Mouse (Mus musculus) lung, embryonic 16.5 days (tissue): Measurements from ENCODE around the gene Gk. TPM values are rescaled to one million over a fixed set of nuclear protein-coding genes. Genes with fewer than 3 reads are reported as not detected.
A peak's percentile ranks its signal among the peaks of the same experiment; 100 is the strongest.

ENCODE experiments used
- ATAC-seq: fragments of 200-750 bp; cut with Nextera tagmentation; 2 replicates; pipeline ENCODE4 v1.8.0; 2017; ENCODE audit warnings: low read depth, mild to moderate bottlenecking, moderate library complexity
- H3K27ac ChIP-seq: fragments of 300-500 bp; sonication (generic); 2 replicates; pipeline ENCODE4 v1.5.1; 2014; ENCODE audit warnings: mild to moderate bottlenecking, control low read depth, low read length
- H3K27me3 ChIP-seq: fragments of 300-500 bp; sonication (generic); 2 replicates; pipeline ENCODE4 v1.6.1; 2014; ENCODE audit warnings: low read depth, low read length, mixed read lengths; ENCODE audit not compliant: control insufficient read depth, insufficient read depth
- H3K36me3 ChIP-seq: fragments of 300-500 bp; sonication (generic); 2 replicates; pipeline ENCODE4 v1.6.1; 2014; ENCODE audit warnings: low read length; ENCODE audit not compliant: control insufficient read depth, insufficient read depth
- H3K4me1 ChIP-seq: fragments of 300-500 bp; sonication (generic); replicated peaks from 2 replicates; pipeline ENCODE4 v1.6.1; 2014; ENCODE audit warnings: low read length, mixed read lengths; ENCODE audit not compliant: control insufficient read depth, insufficient read depth
- H3K4me2 ChIP-seq: fragments of 300-500 bp; sonication (generic); 2 replicates; pipeline ENCODE4 v1.6.1; 2014; ENCODE audit warnings: low read depth, low read length, control low read depth
- H3K4me3 ChIP-seq: fragments of 300-500 bp; sonication (generic); 2 replicates; pipeline ENCODE4 v1.5.1; 2014; ENCODE audit warnings: mild to moderate bottlenecking, low read length, control low read depth
- H3K9ac ChIP-seq: fragments of 300-500 bp; sonication (generic); 2 replicates; pipeline ENCODE4 v1.6.1; 2014; ENCODE audit warnings: low read length, control low read depth
- H3K9me3 ChIP-seq: fragments of 300-500 bp; sonication (generic); 2 replicates; pipeline ENCODE4 v1.6.1; 2016; ENCODE audit warnings: low read length; ENCODE audit not compliant: control insufficient read depth
- WGBS: fragments of 180-500 bp; shearing (Covaris S2); extraction: QIAGEN DNeasy Blood & Tissue Kit; methylation state at CpG from one replicate; pipeline ENCODE4 v1.1.7; 2014; 5-methylcytosine and 5-hydroxymethylcytosine counted together
- polyA plus RNA-seq: library from polyadenylated mRNA; unstranded; fragments of >200 nt; fragmentation: Nextera tagmentation; extraction: Ambion mirVana; gene quantifications from 2 replicates; pipeline ENCODE4 v1.2.1, GENCODE M21; 2015

Gene Gk
- polyA plus RNA-seq, 1 experiment from 2014 or later, result 15.8 TPM

DNA sequence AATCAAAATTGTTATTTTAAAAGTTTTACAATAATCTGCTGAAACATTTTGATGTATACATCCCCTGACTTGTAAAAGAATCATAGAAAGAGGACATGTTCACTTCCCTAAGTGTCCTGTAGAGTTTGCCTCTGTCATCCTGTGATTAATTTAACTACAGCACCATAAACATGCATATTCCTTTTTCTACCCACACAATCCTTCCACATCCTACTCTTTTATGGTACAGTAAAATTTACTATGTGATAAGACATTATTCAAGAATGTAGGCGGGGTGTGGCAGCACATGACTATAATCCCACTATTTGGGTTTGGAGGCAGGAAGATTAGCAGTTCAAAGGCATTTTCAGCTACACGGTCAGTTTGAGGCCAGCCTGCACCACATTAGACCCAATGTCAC lies 8.0 kb downstream of the Gk start:
- no peaks in the 10 kb centered on the region for H3K9me3 ChIP-seq
- no peak overlapping the region for H3K27ac ChIP-seq
- H3K4me2 ChIP-seq, result no peak overlapping the region
- no peaks in the 10 kb centered on the region for H3K4me1 ChIP-seq
- WGBS, result 57% methylated on average over 2 of the region's 2 CpGs
- no peak for ATAC-seq
- no peak overlapping the region for H3K4me3 ChIP-seq
- no peaks in the 10 kb centered on the region for H3K36me3 ChIP-seq
- H3K27me3 ChIP-seq, result no peaks in the 10 kb centered on the region
- no peak overlapping the region for H3K9ac ChIP-seq

- H3K36me3 ChIP-seq, result no peaks in the 10 kb centered on the region
- H3K4me3 ChIP-seq, result no peak overlapping the region
- H3K9me3 ChIP-seq, result no peaks in the 10 kb centered on the region
- no peak overlapping the region for H3K9ac ChIP-seq
- H3K27me3 ChIP-seq, result no peaks in the 10 kb centered on the region
- no peaks in the 10 kb centered on the region for H3K4me1 ChIP-seq
- ATAC-seq, result no peak
- 43% methylated on average over 3 of the region's 3 CpGs for WGBS
- no peak overlapping the region for H3K27ac ChIP-seq
- no peak overlapping the region for H3K4me2 ChIP-seq
These were observed 20.6 kb downstream of the Gk start for GRCm38 (mm10) chrX:85756005-85756404.

GRCm38 (mm10) chrX:85743837-85744236 lies 32.8 kb downstream of the Gk start:
- H3K27ac ChIP-seq, result no peak overlapping the region
- H3K36me3 ChIP-seq, result no peaks in the 10 kb centered on the region
- WGBS, result 76% methylated on average over 3 of the region's 3 CpGs
- H3K4me2 ChIP-seq, result no peak overlapping the region
- H3K9me3 ChIP-seq, result no peaks in the 10 kb centered on the region
- H3K27me3 ChIP-seq, result no peaks in the 10 kb centered on the region
- no peaks in the 10 kb centered on the region for H3K4me1 ChIP-seq
- H3K9ac ChIP-seq, result no peak overlapping the region
- no peak for ATAC-seq
- H3K4me3 ChIP-seq, result no peak overlapping the region

- ATAC-seq, result 0 out of 2 replicates have a peak, but pooled peaks have one; percentile 26
- WGBS, result 73% methylated on average over 5 of the region's 5 CpGs
- H3K27me3 ChIP-seq, result no peaks in the 10 kb centered on the region
- H3K4me2 ChIP-seq, result no peak overlapping the region
- no peak overlapping the region for H3K27ac ChIP-seq
- H3K9ac ChIP-seq, result no peak overlapping the region
- no peak overlapping the region for H3K4me3 ChIP-seq
- H3K4me1 ChIP-seq, result no peaks in the 10 kb centered on the region
- H3K9me3 ChIP-seq, result no peaks in the 10 kb centered on the region
- no peaks in the 10 kb centered on the region for H3K36me3 ChIP-seq
These were observed 43.4 kb downstream of the Gk start for GRCm38 (mm10) chrX:85733228-85733627.

- 72% methylated on average over 9 of the region's 9 CpGs for WGBS
- ATAC-seq, result no peak
- Histone ChIP-seq H3K4me1 (no peaks in the 10 kb centered on the region), H3K36me3 (no peaks in the 10 kb centered on the region), H3K27ac (no peak overlapping the region), H3K27me3 (no peaks in the 10 kb centered on the region), H3K9ac (no peak overlapping the region), H3K9me3 (no peaks in the 10 kb centered on the region), H3K4me3 (no peak overlapping the region), H3K4me2 (no peak overlapping the region)
These were observed 45.3 kb downstream of the Gk start for GRCm38 (mm10) chrX:85731133-85731938.

GRCm38 (mm10) chrX:85721226-85721625 lies 55.4 kb downstream of the Gk start:
- 0 out of 2 replicates have a peak, but pooled peaks cover 2% of the 10 kb centered on the region for H3K36me3 ChIP-seq
- no peak overlapping the region for H3K9ac ChIP-seq
- H3K4me2 ChIP-seq, result no peak overlapping the region
- no peak overlapping the region for H3K4me3 ChIP-seq
- no peaks in the 10 kb centered on the region for H3K4me1 ChIP-seq
- H3K27me3 ChIP-seq, result no peaks in the 10 kb centered on the region
- ATAC-seq, result no peak
- no peak overlapping the region for H3K27ac ChIP-seq
- no peaks in the 10 kb centered on the region for H3K9me3 ChIP-seq

- no peak for ATAC-seq
- H3K27me3 ChIP-seq, result no peaks in the 10 kb centered on the region
- no peak overlapping the region for H3K4me3 ChIP-seq
- no peak overlapping the region for H3K27ac ChIP-seq
- H3K4me2 ChIP-seq, result no peak overlapping the region
- no peaks in the 10 kb centered on the region for H3K36me3 ChIP-seq
- H3K4me1 ChIP-seq, result no peaks in the 10 kb centered on the region
- 68% methylated on average over 3 of the region's 3 CpGs for WGBS
- H3K9ac ChIP-seq, result no peak overlapping the region
- H3K9me3 ChIP-seq, result no peaks in the 10 kb centered on the region
These were observed 66.2 kb downstream of the Gk start for GRCm38 (mm10) chrX:85710399-85710798.

- Histone ChIP-seq H3K36me3 (no peaks in the 10 kb centered on the region), H3K9me3 (no peaks in the 10 kb centered on the region), H3K4me3 (no peak overlapping the region), H3K27me3 (no peaks in the 10 kb centered on the region), H3K9ac (no peak overlapping the region), H3K4me1 (no peaks in the 10 kb centered on the region), H3K27ac (no peak overlapping the region), H3K4me2 (no peak overlapping the region)
- ATAC-seq, result no peak
- WGBS, result 90% methylated on average over 3 of the region's 3 CpGs
These were observed 70.9 kb downstream of the Gk start for GRCm38 (mm10) chrX:85705715-85706114.

- Histone ChIP-seq H3K27me3 (no peaks in the 10 kb centered on the region), H3K9me3 (no peaks in the 10 kb centered on the region), H3K9ac (no peak overlapping the region), H3K27ac (no peak overlapping the region), H3K36me3 (no peaks in the 10 kb centered on the region), H3K4me2 (no peak overlapping the region), H3K4me3 (no peak overlapping the region), H3K4me1 (no peaks in the 10 kb centered on the region)
- no peak for ATAC-seq
- 57% methylated on average over 2 of the region's 2 CpGs for WGBS
These were observed 92.9 kb downstream of the Gk start for GRCm38 (mm10) chrX:85683723-85684122.
